Mouse (Mus musculus) hindbrain, embryonic 13.5 days (tissue): ENCODE data around the gene Pdcd11. TPM values are rescaled to one million over a fixed set of nuclear protein-coding genes. Genes with fewer than 3 reads are reported as not detected.
A peak's percentile ranks its signal among the peaks of the same experiment; 100 is the strongest.
"Not testable (repeated sequence)": the region's sequence is repeated elsewhere in the genome, so short reads cannot be mapped to it uniquely, and the experiment has no call there.

Experiments used
- ATAC-seq: fragments of 200-750 bp; cut with Nextera tagmentation; 2 replicates; pipeline ENCODE4 v1.8.0; 2017; ENCODE audit warnings: moderate TSS enrichment; ENCODE audit not compliant: low FRiP score
- H3K27ac ChIP-seq: fragments of 300-500 bp; sonication (generic); 2 replicates; pipeline ENCODE4 v1.5.1; 2015; ENCODE audit warnings: inconsistent platforms, mild to moderate bottlenecking, moderate library complexity
- H3K27me3 ChIP-seq: fragments of 300-500 bp; sonication (generic); 2 replicates; pipeline ENCODE4 v1.6.1; 2015; ENCODE audit warnings: mild to moderate bottlenecking, inconsistent platforms
- H3K36me3 ChIP-seq: fragments of 300-500 bp; sonication (generic); 2 replicates; pipeline ENCODE4 v1.6.1; 2015; ENCODE audit warnings: mild to moderate bottlenecking, inconsistent platforms
- H3K4me1 ChIP-seq: fragments of 300-500 bp; sonication (generic); replicated peaks from 2 replicates; pipeline ENCODE4 v1.6.1; 2015; ENCODE audit warnings: inconsistent platforms
- H3K4me2 ChIP-seq: fragments of 300-500 bp; sonication (generic); 2 replicates; pipeline ENCODE4 v1.6.1; 2015; ENCODE audit warnings: inconsistent platforms, mild to moderate bottlenecking, moderate library complexity
- H3K4me3 ChIP-seq: fragments of 300-500 bp; sonication (generic); 2 replicates; pipeline ENCODE4 v1.5.1; 2015; ENCODE audit warnings: mild to moderate bottlenecking, inconsistent platforms
- H3K9ac ChIP-seq: fragments of 300-500 bp; sonication (generic); 2 replicates; pipeline ENCODE4 v1.6.1; 2015; ENCODE audit warnings: mild to moderate bottlenecking, inconsistent platforms
- H3K9me3 ChIP-seq: fragments of 300-500 bp; sonication (generic); 2 replicates; pipeline ENCODE4 v1.6.1; 2016; ENCODE audit warnings: inconsistent platforms
- WGBS: fragments of 180-500 bp; shearing (Covaris S2); methylation state at CpG from one replicate; pipeline ENCODE4 v1.1.7; 2015; 5-methylcytosine and 5-hydroxymethylcytosine counted together
- polyA plus RNA-seq: library from polyadenylated mRNA; unstranded; fragments of >200 nt; fragmentation: Nextera tagmentation; extraction: Ambion mirVana; gene quantifications from 2 replicates; pipeline ENCODE4 v1.2.1, GENCODE M21; 2015

Gene Pdcd11
- polyA plus RNA-seq, 1 experiment from 2014 or later: 7.3 TPM

GRCm38 (mm10) chr19:47135568-47135967, 45.0 kb downstream of the Pdcd11 start:
- H3K4me1 ChIP-seq: peaks cover 23% of the 10 kb centered on the region
- H3K27me3 ChIP-seq: peaks cover 16% of the 10 kb centered on the region; the same call in 1 of the 2 replicates
- H3K9me3 ChIP-seq: no peaks in the 10 kb centered on the region
- peaks cover 27% of the 10 kb centered on the region for H3K36me3 ChIP-seq
- H3K27ac ChIP-seq: no peak overlapping the region
- ATAC-seq: no peak
- H3K4me2 ChIP-seq: no peak overlapping the region
- 90% methylated on average over 17 of the region's 17 CpGs for WGBS
- H3K9ac ChIP-seq: no peak overlapping the region
- no peak overlapping the region for H3K4me3 ChIP-seq

GRCm38 (mm10) chr19:47136170-47136569, 45.6 kb downstream of the Pdcd11 start:
- WGBS: 88% methylated on average over 5 of the region's 5 CpGs
- Histone ChIP-seq H3K4me2 (no peak overlapping the region), H3K9ac (no peak overlapping the region), H3K36me3 (peaks cover 21% of the 10 kb centered on the region), H3K27ac (no peak overlapping the region), H3K9me3 (no peaks in the 10 kb centered on the region), H3K4me3 (no peak overlapping the region), H3K4me1 (peaks cover 23% of the 10 kb centered on the region), H3K27me3 (peaks cover 16% of the 10 kb centered on the region; the same call in 1 of the 2 replicates)
- ATAC-seq: no peak

DNA sequence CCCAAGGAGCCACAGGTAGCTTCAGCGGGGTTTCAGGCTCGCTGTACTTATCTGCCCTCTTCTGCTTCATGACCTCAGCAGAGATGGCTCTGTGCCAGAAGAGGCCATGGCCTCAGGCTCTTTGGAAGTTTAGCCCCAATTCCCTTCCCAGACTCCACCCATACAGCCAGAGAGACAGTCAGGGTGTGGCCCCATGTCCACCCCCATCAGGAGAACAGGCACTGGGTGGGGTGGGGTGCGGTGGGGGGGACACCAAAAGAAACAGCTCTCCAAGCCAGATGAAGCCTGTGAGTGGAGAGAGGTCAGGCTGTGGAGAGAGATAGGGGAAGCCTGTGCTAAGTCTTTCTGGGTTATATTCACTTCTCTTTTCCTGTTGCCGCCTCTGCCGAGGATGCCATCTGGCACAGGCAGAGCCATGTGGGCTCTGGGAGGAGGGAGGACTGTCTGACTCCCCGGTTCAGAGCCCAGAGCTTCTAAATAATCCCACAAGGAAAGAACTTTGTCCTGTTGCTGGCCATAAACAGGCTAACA, 46.5 kb downstream of the Pdcd11 start:
- Histone ChIP-seq H3K4me2 (peak overlapping the region; percentile 46), H3K9me3 (no peaks in the 10 kb centered on the region), H3K36me3 (peaks cover 12% of the 10 kb centered on the region), H3K27me3 (peaks cover 16% of the 10 kb centered on the region; the same call in 1 of the 2 replicates), H3K4me3 (peak overlapping the region; percentile 23; the same call in 1 of the 2 replicates), H3K4me1 (peaks cover 23% of the 10 kb centered on the region), H3K27ac (no peak overlapping the region), H3K9ac (peak overlapping the region; percentile 68)
- WGBS: 57% methylated on average over 6 of the region's 6 CpGs
- no peak for ATAC-seq

DNA sequence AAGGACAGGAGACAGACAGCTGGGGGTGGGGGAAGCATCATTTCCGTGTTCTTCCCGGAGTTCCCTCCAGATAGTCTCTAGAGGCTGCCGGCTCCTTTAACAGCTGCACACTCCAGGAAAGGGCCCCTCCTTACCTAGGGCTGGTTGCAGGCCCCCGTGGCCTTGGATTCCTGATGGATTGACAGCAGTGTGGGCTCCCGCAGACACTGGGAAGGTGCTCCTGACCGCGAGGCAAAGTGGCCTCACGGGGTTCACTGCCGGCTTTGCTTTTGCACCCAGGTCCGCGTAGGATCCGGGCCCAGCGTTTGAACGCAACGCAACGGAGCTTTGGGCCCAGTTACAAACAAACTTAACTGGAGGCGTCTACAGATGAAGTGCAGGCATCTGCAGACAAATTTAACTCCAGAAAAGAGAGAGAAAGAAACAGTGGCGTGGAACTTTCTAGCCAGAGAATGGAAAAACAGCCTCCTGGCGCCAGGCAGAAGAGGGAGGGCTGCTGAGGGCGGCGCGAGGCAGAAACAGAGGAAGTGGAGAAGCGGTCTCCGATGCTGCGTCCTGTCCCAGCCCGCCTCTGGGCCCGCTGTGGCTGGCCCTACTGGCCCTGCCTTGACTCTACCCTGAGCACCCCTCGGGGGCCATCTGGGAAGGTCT, 47.3 kb downstream of the Pdcd11 start, which contains the start of gene Calhm2:
Gene Calhm2, minus strand, starts transcription at position 524 of the 651 bp plus-strand sequence.
- H3K9ac ChIP-seq: peak within 1 kb of the TSS; percentile 68
- H3K4me3 ChIP-seq: peak within 1 kb of the TSS; percentile 23
- ATAC-seq: peak; percentile 39; the same call in 1 of the 2 replicates
- peaks cover 23% of the 10 kb centered on the region for H3K4me1 ChIP-seq
- peaks cover 16% of the 10 kb centered on the region; the same call in 1 of the 2 replicates for H3K27me3 ChIP-seq
- 13% methylated on average over 28 of the region's 28 CpGs for WGBS
- no peaks in the 10 kb centered on the region for H3K9me3 ChIP-seq
- no peak within 1 kb of the TSS; the same call in 1 of the 2 replicates for H3K27ac ChIP-seq
- peak within 1 kb of the TSS; percentile 46 for H3K4me2 ChIP-seq
- peaks cover 4% of the 10 kb centered on the region for H3K36me3 ChIP-seq

GRCm38 (mm10) chr19:47139611-47140010, 49.0 kb downstream of the Pdcd11 start:
- WGBS: 49% methylated on average over 7 of the region's 7 CpGs
- not testable (repeated sequence) for H3K4me2 ChIP-seq

GRCm38 (mm10) chr19:47142438-47142837, 51.9 kb downstream of the Pdcd11 start:
- no peaks in the 10 kb centered on the region for H3K36me3 ChIP-seq
- no peak overlapping the region for H3K9ac ChIP-seq
- H3K9me3 ChIP-seq: no peaks in the 10 kb centered on the region
- H3K4me1 ChIP-seq: peaks cover 16% of the 10 kb centered on the region
- no peak overlapping the region for H3K4me2 ChIP-seq
- no peak overlapping the region for H3K27ac ChIP-seq
- H3K27me3 ChIP-seq: peaks cover 11% of the 10 kb centered on the region; the same call in 1 of the 2 replicates
- ATAC-seq: no peak
- WGBS: 80% methylated on average over 6 of the region's 6 CpGs
- no peak overlapping the region for H3K4me3 ChIP-seq

More at GRCm38 (mm10) chr19:47139611-47140010, 49.0 kb downstream of the Pdcd11 start:
- H3K4me3 ChIP-seq, H3K9ac ChIP-seq, H3K9me3 ChIP-seq, H3K27ac ChIP-seq, H3K36me3 ChIP-seq, ATAC-seq: not testable (repeated sequence)
- Histone ChIP-seq H3K27me3 (peaks cover 16% of the 10 kb centered on the region; the same call in 1 of the 2 replicates), H3K4me1 (peaks cover 23% of the 10 kb centered on the region)

DNA sequence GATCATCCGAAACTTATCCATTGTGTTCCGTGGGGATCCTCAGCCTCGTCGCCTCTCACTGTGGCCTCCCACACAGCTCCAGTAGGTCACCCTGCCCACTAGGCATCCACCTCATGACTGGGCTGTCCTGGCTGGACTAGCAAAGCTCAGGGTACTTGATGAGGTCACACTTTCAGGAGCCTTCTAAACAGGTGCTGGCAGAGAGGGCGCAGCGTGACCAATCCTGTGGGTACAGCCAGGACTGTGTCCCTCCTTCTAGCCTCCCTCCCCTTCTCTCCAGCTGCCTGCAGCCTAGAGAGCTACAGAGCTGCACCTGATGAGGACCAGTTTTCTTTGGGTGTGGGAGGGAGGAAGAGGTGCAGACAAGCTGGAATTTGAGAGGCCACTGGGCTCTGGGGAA, 53.6 kb downstream of the Pdcd11 start, which contains the start of gene Calhm1:
Gene Calhm1, minus strand, starts transcription at position 101 of the 400 bp plus-strand sequence.
- H3K4me2 ChIP-seq: no peak within 1 kb of the TSS
- ATAC-seq: no peak
- no peaks in the 10 kb centered on the region for H3K36me3 ChIP-seq
- no peaks in the 10 kb centered on the region for H3K27me3 ChIP-seq
- no peaks in the 10 kb centered on the region for H3K9me3 ChIP-seq
- no peak within 1 kb of the TSS for H3K4me3 ChIP-seq
- no peak within 1 kb of the TSS for H3K9ac ChIP-seq
- H3K27ac ChIP-seq: no peak within 1 kb of the TSS
- 91% methylated on average over 6 of the region's 6 CpGs for WGBS
- 0 out of 2 replicates have a peak, but pooled peaks cover 3% of the 10 kb centered on the region for H3K4me1 ChIP-seq

DNA sequence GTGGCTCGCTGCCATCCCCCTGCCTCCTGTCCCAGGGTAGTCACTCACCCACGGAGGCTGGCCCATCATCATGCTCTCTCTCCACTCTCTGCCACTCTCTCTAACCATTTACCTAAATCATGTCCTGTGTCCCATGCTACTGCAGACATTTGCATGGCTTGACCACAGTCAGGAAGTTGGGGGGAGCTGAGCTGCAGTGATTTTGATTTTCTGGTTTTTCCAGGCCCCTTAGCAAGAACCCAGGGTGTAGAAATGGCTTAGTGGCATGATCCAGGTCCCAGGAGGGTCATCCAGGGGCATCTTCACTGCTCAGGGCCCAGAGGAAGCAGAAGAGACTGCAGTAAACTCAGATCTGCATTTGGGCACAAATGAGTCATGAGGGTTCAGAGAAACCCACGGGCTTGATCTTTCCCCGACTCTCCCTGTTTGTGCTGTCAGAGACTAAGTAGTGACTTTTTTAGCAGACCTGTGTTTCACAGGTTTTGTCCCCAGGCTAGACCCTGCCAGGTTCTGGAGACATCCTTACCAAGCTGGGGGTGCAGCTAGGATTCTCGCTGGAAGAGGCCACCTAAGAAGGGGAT, 57.8 kb downstream of the Pdcd11 start:
- no peaks in the 10 kb centered on the region for H3K36me3 ChIP-seq
- peaks cover 15% of the 10 kb centered on the region; the same call in 1 of the 2 replicates for H3K4me1 ChIP-seq
- H3K9ac ChIP-seq: 0 out of 2 replicates have a peak overlapping the region, but pooled peaks have one; percentile 35
- no peak for ATAC-seq
- no peak overlapping the region for H3K4me3 ChIP-seq
- no peaks in the 10 kb centered on the region for H3K27me3 ChIP-seq
- no peak overlapping the region for H3K27ac ChIP-seq
- no peak overlapping the region for H3K4me2 ChIP-seq
- WGBS: 78% methylated on average over 5 of the region's 5 CpGs
- H3K9me3 ChIP-seq: no peaks in the 10 kb centered on the region

DNA sequence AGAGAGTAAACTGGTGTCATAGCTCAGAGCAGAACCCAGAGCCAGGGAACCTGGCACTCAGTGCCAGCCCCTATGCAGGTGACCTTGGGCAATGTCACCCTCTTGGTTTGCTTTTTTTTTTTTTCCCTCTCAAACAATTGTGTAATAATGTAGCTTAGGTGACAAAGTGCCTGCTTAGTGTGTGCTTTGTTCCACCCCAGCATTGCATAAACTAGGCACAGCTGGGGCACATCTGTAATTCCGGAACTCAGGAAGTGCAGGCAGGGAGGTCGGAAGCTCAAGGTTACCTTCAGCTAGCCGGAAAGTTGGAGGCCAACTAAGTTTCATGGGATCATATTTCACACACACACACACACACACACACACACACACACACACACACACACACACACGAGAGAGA, 59.3 kb downstream of the Pdcd11 start:
- WGBS: 66% methylated on average over 4 of the region's 4 CpGs
- H3K4me1 ChIP-seq: peaks cover 15% of the 10 kb centered on the region; the same call in 1 of the 2 replicates
- H3K4me2 ChIP-seq: no peak overlapping the region
- H3K9ac ChIP-seq: no peak overlapping the region
- no peak for ATAC-seq
- no peak overlapping the region for H3K27ac ChIP-seq
- no peak overlapping the region for H3K4me3 ChIP-seq
- no peaks in the 10 kb centered on the region for H3K36me3 ChIP-seq
- H3K9me3 ChIP-seq: no peaks in the 10 kb centered on the region
- no peaks in the 10 kb centered on the region for H3K27me3 ChIP-seq

DNA sequence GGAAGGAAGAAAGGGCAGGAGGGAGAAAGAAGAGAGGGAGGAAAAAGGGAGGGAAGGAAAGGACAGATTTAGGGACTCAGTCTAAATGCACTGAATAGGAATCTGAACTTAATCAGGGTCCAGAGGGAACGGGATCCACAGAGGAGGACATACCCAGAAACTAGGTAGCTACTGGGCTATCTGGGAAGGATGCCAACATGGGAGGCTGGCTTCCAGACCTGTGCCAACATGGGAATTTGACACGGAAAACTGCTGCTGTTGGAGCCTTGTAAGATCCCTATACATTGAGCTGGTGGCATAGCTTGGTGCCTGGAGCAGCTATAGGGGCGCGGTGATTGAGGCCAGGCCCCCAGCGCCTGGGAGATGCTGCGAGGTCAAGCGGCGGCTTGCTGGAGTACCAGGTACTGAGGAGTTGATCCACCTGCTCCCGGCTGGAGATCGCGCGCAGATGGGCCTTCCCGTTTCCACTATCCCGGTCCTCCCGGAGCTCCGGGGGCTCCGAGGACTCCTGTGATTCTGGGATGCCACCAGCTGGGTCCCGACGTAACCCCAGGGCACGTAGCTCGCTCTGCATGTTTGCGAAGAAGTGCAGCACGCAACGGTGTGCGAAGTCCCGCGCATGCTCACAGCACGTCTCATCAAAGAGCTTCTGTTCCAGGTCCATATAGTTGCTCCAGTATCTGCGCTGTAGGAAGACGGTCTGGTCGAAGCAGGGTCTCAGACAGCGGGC, 60.9 kb downstream of the Pdcd11 start:
- Histone ChIP-seq H3K27ac (no peak overlapping the region), H3K27me3 (no peaks in the 10 kb centered on the region), H3K9ac (peak overlapping the region; percentile 66), H3K4me3 (peak overlapping the region; percentile 38), H3K36me3 (no peaks in the 10 kb centered on the region), H3K4me1 (peaks cover 15% of the 10 kb centered on the region; the same call in 1 of the 2 replicates), H3K4me2 (peak overlapping the region; percentile 64), H3K9me3 (no peaks in the 10 kb centered on the region)
- 21% methylated on average over 32 of the region's 32 CpGs for WGBS
- ATAC-seq: peak; percentile 24; the same call in 1 of the 2 replicates

DNA sequence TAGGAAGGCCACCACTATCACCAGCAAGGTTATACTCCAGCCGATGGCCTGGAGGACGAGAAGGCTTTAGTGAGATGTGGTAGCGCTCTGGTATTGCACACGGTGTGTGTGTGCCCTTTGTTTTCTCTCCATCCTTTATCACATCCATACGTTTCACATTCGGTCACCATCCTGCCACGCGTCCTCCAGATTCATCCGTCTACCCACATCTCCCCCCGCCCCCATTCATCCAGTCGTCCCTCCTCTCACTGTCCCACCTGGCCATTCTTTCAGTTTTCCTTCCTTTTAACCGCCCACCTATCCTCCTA, 61.4 kb downstream of the Pdcd11 start:
- H3K36me3 ChIP-seq: no peaks in the 10 kb centered on the region
- H3K4me2 ChIP-seq: peak overlapping the region; percentile 64
- H3K9me3 ChIP-seq: no peaks in the 10 kb centered on the region
- 70% methylated on average over 12 of the region's 12 CpGs for WGBS
- peaks cover 12% of the 10 kb centered on the region; the same call in 1 of the 2 replicates for H3K4me1 ChIP-seq
- no peak for ATAC-seq
- H3K27ac ChIP-seq: no peak overlapping the region
- H3K9ac ChIP-seq: peak overlapping the region; percentile 66
- peak overlapping the region; percentile 38 for H3K4me3 ChIP-seq
- no peaks in the 10 kb centered on the region for H3K27me3 ChIP-seq

GRCm38 (mm10) chr19:47153767-47154166, 63.2 kb downstream of the Pdcd11 start:
- Histone ChIP-seq H3K4me3 (no peak overlapping the region), H3K9me3 (no peaks in the 10 kb centered on the region), H3K4me2 (no peak overlapping the region), H3K27ac (no peak overlapping the region), H3K36me3 (no peaks in the 10 kb centered on the region), H3K9ac (no peak overlapping the region), H3K4me1 (peaks cover 12% of the 10 kb centered on the region; the same call in 1 of the 2 replicates), H3K27me3 (no peaks in the 10 kb centered on the region)
- 95% methylated on average over 7 of the region's 7 CpGs for WGBS
- ATAC-seq: no peak
